Mouse (Mus musculus) 3T3-L1 (cell line): ENCODE results near the gene Twf2.

Experiments
- DNase-seq: peaks from one replicate; pipeline ENCODE4 v3.0.0-alpha.2; 2015; ENCODE audit warnings: low read depth, low spot score

The Twf2 gene

GRCm38 (mm10) chr9:106179454-106179853 is 23.5 kb upstream of the Twf2 start:
- no peak for DNase-seq

GRCm38 (mm10) chr9:106179964-106180363 is 22.9 kb upstream of the Twf2 start:
- no peak for DNase-seq

DNA sequence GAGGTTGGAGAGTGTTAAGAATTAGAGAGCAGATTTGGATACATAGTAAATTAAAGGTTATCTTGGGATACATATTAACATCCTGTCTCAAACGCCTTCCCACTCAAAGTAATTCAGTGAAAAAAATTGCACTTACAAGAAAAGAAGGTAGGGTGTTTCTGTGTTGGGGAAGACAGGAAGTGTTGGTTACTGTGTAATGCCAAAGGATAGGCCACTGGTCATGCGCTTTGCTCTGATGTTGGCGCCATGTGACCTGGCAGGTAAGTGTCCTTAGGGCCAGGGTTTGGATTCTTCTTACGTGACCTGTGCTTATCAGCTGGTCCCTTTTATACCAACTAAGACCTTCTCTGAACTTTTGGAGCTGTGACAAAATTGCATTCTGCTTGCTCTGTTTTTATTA is 20.8 kb upstream of the Twf2 start:
- no peak for DNase-seq

- DNase-seq = no peak
Measured at GRCm38 (mm10) chr9:106183996-106184395, 18.9 kb upstream of the Twf2 start.

DNA sequence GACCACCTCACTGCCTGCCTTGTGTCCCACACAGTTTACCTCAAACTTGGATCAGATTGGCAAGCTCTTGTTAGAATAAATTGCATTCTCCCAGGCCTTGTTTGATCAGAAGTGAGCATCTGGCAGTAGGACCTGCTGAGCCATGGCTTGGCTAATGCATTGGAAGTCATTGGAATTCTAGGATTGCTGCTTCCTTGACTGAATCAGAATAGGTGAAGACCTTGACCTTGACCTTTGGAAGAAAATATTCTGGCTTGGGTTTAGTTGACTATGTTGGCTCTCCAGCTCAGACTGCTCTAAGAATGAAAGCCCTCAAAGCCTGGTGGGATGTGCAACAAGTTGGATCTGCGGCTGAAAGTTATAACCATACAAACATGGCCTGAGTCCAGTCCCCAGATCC is 11.6 kb upstream of the Twf2 start:
- no peak for DNase-seq

DNA sequence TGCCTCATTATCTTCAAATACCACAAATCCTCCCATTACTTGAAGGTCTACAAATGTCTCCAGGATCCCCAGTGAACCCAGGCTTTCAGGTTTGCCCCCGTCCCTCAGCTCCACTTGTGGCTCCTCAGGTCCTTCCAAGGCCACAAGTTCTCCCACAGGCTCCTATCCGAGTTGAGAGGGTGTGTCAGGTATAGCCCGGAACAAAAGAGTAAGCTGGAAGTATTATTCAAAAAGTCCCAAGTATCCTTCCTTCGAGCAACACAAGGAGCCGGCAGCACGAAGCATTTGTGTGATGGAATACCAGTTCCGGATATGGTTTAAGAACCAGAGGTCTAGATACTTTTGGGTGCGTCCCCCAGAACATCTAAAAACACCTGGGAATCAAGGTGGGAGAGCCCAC is 10.9 kb upstream of the Twf2 start:
- no peak for DNase-seq

DNA sequence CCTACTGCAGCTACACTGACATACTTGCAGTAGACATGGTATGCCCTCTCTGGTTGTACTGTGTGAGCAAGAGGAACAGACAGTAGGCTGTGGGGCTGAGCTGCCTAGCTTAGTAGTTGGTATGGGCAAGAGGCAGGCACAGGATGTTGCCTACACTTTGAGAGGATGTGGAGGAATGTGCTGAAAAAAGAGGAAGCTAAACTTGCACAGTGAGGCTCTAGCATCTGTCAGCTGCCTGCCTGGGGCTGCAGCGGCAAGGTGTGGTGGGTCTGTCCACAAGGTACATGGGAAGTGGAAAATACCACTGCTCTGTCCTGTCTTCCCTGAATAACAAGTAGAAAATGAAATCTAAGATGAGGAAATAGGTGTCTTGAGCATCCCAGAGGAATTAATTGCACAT is 9.9 kb upstream of the Twf2 start:
- no peak for DNase-seq

DNA sequence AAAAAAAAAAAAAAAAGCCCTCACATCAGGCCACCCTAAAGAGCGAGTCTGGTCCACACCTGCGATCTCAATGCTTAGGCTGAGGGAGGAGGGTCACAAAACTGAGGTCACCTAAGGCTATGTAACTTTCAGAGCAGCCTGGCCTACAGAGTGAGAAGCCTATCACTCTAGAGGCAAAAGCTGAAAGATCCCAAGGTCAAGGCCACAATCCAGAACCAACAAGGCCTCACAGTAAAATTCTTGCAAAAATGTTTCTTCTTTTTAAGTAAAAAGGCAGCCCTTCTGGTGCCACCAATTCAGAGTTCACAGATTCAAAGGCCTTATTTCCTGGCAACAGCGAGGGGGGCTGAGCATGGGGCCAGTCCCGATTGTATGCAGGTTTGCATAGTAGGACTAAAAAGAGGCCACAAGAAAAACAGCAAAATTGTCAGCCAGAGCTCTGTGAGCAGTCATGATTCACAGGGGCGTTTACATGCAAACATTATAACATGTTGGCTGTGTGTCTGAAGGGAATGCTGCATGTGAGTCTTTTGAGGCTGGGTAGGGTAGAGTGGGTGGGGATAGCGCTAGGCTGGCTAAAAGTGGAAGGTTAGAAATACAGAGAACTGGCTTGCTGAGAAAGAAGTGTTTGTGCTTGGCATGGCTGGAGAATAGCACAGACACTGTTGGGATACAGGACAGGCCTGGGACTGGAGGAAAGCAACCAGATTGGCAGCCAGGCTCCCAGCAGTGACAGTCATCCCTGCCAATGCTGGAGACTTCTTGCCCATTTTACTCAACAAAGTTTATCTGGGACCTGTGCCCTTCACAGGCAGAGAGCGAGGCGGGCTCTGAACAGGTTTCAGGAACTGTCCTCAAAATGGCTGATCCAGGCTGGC is 8.7 kb upstream of the Twf2 start:
- DNase-seq = no peak

GRCm38 (mm10) chr9:106195693-106196092 is 7.2 kb upstream of the Twf2 start:
- no peak for DNase-seq

GRCm38 (mm10) chr9:106197081-106197713 is 5.7 kb upstream of the Twf2 start:
- no peak for DNase-seq

DNA sequence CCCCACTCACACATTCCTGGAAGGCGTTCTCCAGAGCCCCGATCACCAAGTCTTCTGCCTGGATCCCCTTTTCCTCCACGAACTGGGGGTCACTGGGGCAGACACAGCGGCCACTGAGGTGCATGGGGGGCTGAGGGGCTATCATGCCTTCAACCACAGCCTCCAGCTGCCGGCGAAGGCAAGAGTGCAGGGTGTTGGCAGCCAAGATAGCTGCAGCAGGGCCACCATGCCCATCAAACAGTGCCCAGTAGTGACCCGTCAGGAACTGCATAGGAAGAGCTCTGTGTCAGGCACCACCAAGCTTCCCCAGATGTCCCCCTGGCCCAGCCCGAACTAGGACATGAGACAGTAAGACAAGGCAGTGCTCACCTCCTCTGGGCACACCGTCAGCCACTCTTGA is 5.2 kb upstream of the Twf2 start:
- no peak for DNase-seq

GRCm38 (mm10) chr9:106198962-106199458 is 3.9 kb upstream of the Twf2 start:
- peak; percentile 66 for DNase-seq

DNA sequence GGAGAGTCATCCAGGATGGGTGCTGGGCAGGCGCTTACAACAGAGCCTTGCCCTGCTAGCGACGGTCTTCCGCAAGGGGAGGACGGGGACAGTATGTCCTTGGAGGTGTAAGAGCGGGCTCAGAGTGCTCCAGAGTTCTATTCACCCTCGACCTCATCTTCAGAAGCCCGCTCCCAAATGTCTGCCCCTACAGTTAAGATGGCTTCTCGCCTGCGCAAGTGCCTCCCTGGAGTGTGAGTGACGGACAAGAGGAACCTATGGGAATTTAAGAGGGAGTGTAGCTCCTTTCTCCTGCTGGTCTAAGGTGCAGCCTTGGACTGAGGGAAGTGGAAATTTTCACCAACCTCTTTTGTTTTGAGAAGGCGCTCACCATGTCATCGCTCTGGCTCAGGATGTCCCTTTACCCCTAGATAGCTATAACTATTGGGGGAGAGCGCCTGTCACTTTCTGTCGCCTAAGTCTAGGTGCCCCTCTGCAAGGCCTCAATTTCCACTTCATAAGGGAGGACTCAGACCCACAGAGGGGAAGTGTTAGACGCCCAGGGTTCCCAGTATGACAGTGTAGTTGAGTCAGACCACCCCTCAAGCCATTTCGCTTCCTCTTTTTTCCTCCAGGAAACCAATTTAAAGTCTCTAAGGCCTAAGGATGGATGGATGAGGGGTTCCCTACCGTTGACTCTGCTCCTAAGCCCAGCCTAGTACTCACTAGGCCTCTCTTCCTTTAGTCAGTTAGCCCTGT is 3.2 kb upstream of the Twf2 start, which contains the start of gene Ppm1m:
TSS of gene Ppm1m (minus strand) at position 212 of the 738 bp plus-strand sequence.
- no peak for DNase-seq

- DNase-seq = no peak
Measured at GRCm38 (mm10) chr9:106201895-106202294, 1.0 kb upstream of the Twf2 start.

- peak; percentile 60 for DNase-seq
Measured at GRCm38 (mm10) chr9:106203990-106204851, 1.3 kb downstream of the Twf2 start.

- DNase-seq = peak; percentile 61
Measured at GRCm38 (mm10) chr9:106205713-106206290, 2.9 kb downstream of the Twf2 start.

DNA sequence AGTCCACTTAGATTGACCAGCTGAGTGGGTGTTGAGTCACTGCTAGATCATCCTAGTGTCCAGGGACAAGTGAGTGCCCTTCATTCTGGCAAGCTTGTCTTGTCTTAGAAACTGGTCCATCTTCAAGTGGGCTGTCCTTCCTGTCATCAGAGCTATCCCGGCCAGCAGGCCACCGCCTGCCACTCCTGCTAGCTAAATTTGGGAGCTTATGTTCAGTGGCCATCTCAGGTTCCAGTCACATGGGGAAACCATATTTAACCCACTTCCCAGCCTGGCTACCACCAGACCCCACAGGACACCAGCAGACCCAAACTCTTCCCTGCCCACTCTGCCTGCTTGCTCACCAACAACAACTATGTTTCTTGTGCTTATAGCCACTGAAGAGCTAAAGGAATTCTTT is 3.6 kb downstream of the Twf2 start:
- DNase-seq = no peak

DNA sequence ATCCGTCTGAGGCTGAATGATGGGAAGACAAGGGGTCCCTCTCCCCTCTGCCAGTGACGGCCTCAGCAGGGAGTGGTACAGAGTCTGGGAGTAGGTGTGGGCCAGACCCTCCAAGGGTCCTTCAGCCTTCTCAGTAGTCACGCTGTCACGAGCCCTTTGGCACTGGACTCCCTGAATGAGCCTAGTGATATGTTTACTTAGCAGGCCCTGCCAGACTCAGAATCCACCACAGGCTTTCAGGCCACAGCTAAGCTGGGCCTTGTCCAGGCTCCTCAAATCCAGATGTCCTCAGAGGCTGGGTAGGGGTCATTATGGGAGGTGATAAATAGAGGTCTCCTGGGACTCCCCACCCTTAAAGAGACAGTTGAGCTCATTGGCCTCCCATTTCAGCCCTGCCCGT is 5.3 kb downstream of the Twf2 start:
- no peak for DNase-seq

DNA sequence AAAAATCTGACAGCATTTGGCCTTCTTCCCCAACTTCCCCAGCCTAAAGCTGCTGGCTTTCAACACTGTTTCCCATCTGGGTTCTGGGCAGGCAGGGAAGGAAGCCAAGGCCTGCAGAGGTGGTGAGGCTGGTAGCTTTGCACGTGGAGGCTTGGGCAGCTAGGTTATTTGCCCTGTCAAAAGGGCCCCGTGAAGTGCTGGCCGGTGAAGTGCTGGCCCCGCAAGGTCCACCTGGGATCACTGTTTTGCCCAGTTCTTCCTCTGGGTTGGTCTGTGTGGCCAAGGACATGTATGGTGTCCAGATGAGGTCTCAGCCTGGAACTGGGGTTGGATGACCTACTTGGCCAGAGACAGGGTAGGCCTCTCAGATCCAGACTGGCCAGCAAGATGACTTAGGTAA is 7.0 kb downstream of the Twf2 start:
- DNase-seq = no peak

DNA sequence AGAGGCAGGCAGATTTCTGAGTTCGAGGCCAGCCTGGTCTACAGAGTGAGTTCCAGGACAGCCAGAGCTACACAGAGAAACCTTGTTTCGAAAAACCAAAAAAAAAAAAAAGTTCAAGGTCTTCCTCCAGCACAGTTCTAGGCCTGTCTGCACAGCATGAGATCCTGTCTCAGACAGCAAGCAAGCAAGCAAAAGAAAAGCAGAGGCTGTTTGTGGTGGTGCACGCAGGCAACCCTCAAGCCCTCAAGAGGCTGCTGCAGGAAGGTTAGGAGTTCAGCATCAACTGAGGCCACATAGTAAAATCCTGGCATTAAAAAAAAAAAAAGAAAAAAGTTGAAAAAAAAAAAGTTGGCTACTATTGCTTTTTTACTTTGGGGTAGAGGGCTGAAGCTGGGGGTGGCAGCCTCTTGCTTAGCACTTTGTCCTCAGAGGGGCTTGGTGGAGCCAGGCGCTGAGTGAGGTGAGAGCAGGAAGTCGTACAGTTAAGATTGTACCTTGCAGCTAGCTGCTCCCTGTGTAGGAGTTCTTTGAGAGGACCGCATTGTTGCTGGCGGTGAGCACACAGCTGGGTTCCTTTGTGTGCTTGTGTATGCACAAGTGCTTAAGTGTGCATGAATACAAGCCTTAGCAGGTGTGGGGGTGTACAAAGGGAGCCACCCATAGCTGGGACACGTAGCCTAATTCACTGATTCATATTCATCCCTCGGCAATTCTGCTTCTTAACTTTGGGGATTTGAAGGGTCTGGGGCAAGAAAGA is 8.1 kb downstream of the Twf2 start:
- no peak for DNase-seq
